Mouse (Mus musculus) left cerebral cortex, adult 18-20 months (tissue): ENCODE measurements at regions not wholly inside any gene's neighbourhood (a gene's known extent, or its start where the extent isn't known, plus 50 kb on each side); places are given as distances from the start of the nearest gene placed in this dataset.

Experiments
- DNase-seq, 2 experiments: peaks; one replicate each; pipeline ENCODE4 v3.0.0; 2021 to 2022; ENCODE audit warnings: low spot score in 2 of 2, mixed read lengths in 1 of 2

GRCm38 (mm10) chr6:109533526-109533925 is 705.1 kb downstream of the Edem1 start:
- peak in 1 of 2 experiments; percentile 14 for DNase-seq

- DNase-seq: no peak
Measured at GRCm38 (mm10) chr6:109542980-109543976, 714.8 kb downstream of the Edem1 start.

DNA sequence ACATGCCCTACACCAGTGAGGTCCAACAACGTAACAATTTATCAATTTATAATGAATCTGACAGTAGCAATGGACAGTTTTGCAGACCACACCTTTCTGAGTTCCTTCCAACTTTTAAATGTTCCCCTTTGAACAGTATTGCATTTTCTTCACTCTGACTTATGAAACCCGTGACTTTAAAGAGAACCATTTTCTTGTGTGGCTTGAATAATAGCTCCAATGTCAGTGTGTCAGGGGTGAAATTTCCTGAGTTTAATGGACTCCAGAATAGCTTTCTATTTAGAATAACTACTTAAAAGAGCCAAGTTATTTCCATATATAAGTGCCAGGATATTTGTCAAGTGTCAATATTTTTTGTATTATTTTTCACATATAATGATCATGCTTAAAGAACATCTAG is 723.9 kb downstream of the Edem1 start:
- DNase-seq: no peak
